Mouse (Mus musculus): ENCODE measurements around the gene Gm17349. TPM values are rescaled to one million over a fixed set of nuclear protein-coding genes. Genes with fewer than 3 reads are reported as not detected.
"Not testable (repeated sequence)": the region's sequence is repeated elsewhere in the genome, so short reads cannot be mapped to it uniquely, and the experiment has no call there.

Gm17349 gene
- polyA plus RNA-seq, 1 experiment from 2014 or later: not detected

GRCm38 (mm10) chr15:99727039-99727438 is 21.7 kb upstream of the Gm17349 start:
- H3K4me2 ChIP-seq: peak overlapping the region; percentile 73; the same call in 1 of the 2 replicates
- peaks cover 24% of the 10 kb centered on the region for H3K36me3 ChIP-seq
- not testable (repeated sequence) for H3K9ac ChIP-seq; H3K9me3 ChIP-seq (replicated peaks); H3K27me3 ChIP-seq; H3K4me3 ChIP-seq; ATAC-seq (replicated peaks; ENCODE audit: insufficient number of reproducible peaks, insufficient read depth, low FRiP score, low read depth); H3K27ac ChIP-seq
- peaks cover 36% of the 10 kb centered on the region for H3K4me1 ChIP-seq (replicated peaks)
- whole genome bisulfite sequencing: 87% methylated on average over 4 of the region's 5 CpGs

GRCm38 (mm10) chr15:99726549-99726948 is 21.3 kb upstream of the Gm17349 start:
- 59% methylated on average over 2 of the region's 2 CpGs for WGBS
- Histone ChIP-seq H3K9me3 (replicated peaks) (0 out of 2 replicates have a peak, but pooled peaks cover 4% of the 10 kb centered on the region), H3K4me1 (replicated peaks) (peaks cover 39% of the 10 kb centered on the region), H3K4me3 (peak overlapping the region; percentile 100), H3K27me3 (no peaks in the 10 kb centered on the region), H3K36me3 (peaks cover 24% of the 10 kb centered on the region), H3K4me2 (peak overlapping the region; percentile 73), H3K9ac (peak overlapping the region; percentile 98), H3K27ac (peak overlapping the region; percentile 98; the same call in 1 of the 2 replicates)
- ATAC-seq (replicated peaks; ENCODE audit: insufficient number of reproducible peaks, insufficient read depth, low FRiP score, low read depth): no peak

- no peaks in the 10 kb centered on the region for H3K27me3 ChIP-seq
- H3K9me3 ChIP-seq (replicated peaks): 0 out of 2 replicates have a peak, but pooled peaks cover 4% of the 10 kb centered on the region
- under 1% methylated on average over 66 of the region's 68 CpGs for WGBS
- peak within 1 kb of the TSS; percentile 98 for H3K27ac ChIP-seq
- peak; percentile 91 for ATAC-seq (replicated peaks; ENCODE audit: insufficient number of reproducible peaks, insufficient read depth, low FRiP score, low read depth)
- peaks cover 39% of the 10 kb centered on the region for H3K4me1 ChIP-seq (replicated peaks)
- peak within 1 kb of the TSS; percentile 98 for H3K9ac ChIP-seq
- H3K4me3 ChIP-seq: peak within 1 kb of the TSS; percentile 100
- peaks cover 24% of the 10 kb centered on the region for H3K36me3 ChIP-seq
- peak within 1 kb of the TSS; percentile 73 for H3K4me2 ChIP-seq
Measured at GRCm38 (mm10) chr15:99725341-99726155, 20.3 kb upstream of the Gm17349 start, which contains the start of gene Cox14. TSS of gene Cox14 (plus strand) at chr15:99725618.

- peak overlapping the region; percentile 59 for H3K9ac ChIP-seq
- peaks cover 39% of the 10 kb centered on the region for H3K4me1 ChIP-seq (replicated peaks)
- 0 out of 2 replicates have a peak, but pooled peaks cover 4% of the 10 kb centered on the region for H3K9me3 ChIP-seq (replicated peaks)
- peaks cover 21% of the 10 kb centered on the region for H3K36me3 ChIP-seq
- H3K4me3 ChIP-seq: peak overlapping the region; percentile 100
- peak; percentile 50 for ATAC-seq (replicated peaks; ENCODE audit: insufficient number of reproducible peaks, insufficient read depth, low FRiP score, low read depth)
- WGBS: 5% methylated on average over 16 of the region's 16 CpGs
- peak overlapping the region; percentile 73 for H3K4me2 ChIP-seq
- peak overlapping the region; percentile 97 for H3K27ac ChIP-seq
- H3K27me3 ChIP-seq: no peaks in the 10 kb centered on the region
Measured at GRCm38 (mm10) chr15:99724292-99725021, 19.2 kb upstream of the Gm17349 start.

GRCm38 (mm10) chr15:99723515-99724291 is 18.4 kb upstream of the Gm17349 start:
- H3K9me3 ChIP-seq (replicated peaks): no peaks in the 10 kb centered on the region
- peak overlapping the region; percentile 73 for H3K4me2 ChIP-seq

GRCm38 (mm10) chr15:99723120-99723514 is 17.8 kb upstream of the Gm17349 start:
- Histone ChIP-seq H3K4me3 (peak overlapping the region; percentile 100), H3K4me1 (replicated peaks) (peaks cover 39% of the 10 kb centered on the region), H3K36me3 (peaks cover 8% of the 10 kb centered on the region), H3K9ac (peak overlapping the region; percentile 59; the same call in 1 of the 2 replicates), H3K27me3 (no peaks in the 10 kb centered on the region), H3K4me2 (peak overlapping the region; percentile 73), H3K27ac (peak overlapping the region; percentile 97), H3K9me3 (replicated peaks) (no peaks in the 10 kb centered on the region)
- no peak for ATAC-seq (replicated peaks; ENCODE audit: insufficient number of reproducible peaks, insufficient read depth, low FRiP score, low read depth)
- 54% methylated on average over 10 of the region's 10 CpGs for WGBS

More at GRCm38 (mm10) chr15:99723515-99724291, 18.4 kb upstream of the Gm17349 start:
- Histone ChIP-seq H3K36me3 (peaks cover 14% of the 10 kb centered on the region), H3K9ac (peak overlapping the region; percentile 59), H3K27ac (peak overlapping the region; percentile 97), H3K27me3 (no peaks in the 10 kb centered on the region), H3K4me1 (replicated peaks) (peaks cover 39% of the 10 kb centered on the region), H3K4me3 (peak overlapping the region; percentile 100)
- WGBS: 12% methylated on average over 11 of the region's 11 CpGs
- ATAC-seq (replicated peaks; ENCODE audit: insufficient number of reproducible peaks, insufficient read depth, low FRiP score, low read depth): 0 out of 2 replicates have a peak, but pooled peaks have one; percentile 7

- Histone ChIP-seq H3K9me3 (replicated peaks) (no peaks in the 10 kb centered on the region), H3K4me1 (replicated peaks) (peaks cover 46% of the 10 kb centered on the region), H3K27me3 (no peaks in the 10 kb centered on the region), H3K27ac (no peak overlapping the region), H3K4me2 (no peak overlapping the region), H3K9ac (no peak overlapping the region), H3K4me3 (no peak overlapping the region), H3K36me3 (no peaks in the 10 kb centered on the region)
- ATAC-seq (replicated peaks; ENCODE audit: insufficient number of reproducible peaks, insufficient read depth, low FRiP score, low read depth): no peak
- 80% methylated on average over 25 of the region's 25 CpGs for WGBS
Measured at GRCm38 (mm10) chr15:99721921-99722743, 16.8 kb upstream of the Gm17349 start.

- ATAC-seq (replicated peaks; ENCODE audit: insufficient number of reproducible peaks, insufficient read depth, low FRiP score, low read depth): no peak
- Histone ChIP-seq H3K9me3 (replicated peaks) (no peaks in the 10 kb centered on the region), H3K4me3 (no peak overlapping the region), H3K27me3 (no peaks in the 10 kb centered on the region), H3K4me1 (replicated peaks) (peaks cover 58% of the 10 kb centered on the region), H3K4me2 (no peak overlapping the region), H3K9ac (no peak overlapping the region), H3K36me3 (no peaks in the 10 kb centered on the region), H3K27ac (no peak overlapping the region)
- WGBS: 76% methylated on average over 8 of the region's 8 CpGs
Measured at GRCm38 (mm10) chr15:99719865-99720264, 14.6 kb upstream of the Gm17349 start.

- H3K4me3 ChIP-seq: no peak overlapping the region
- no peaks in the 10 kb centered on the region for H3K9me3 ChIP-seq (replicated peaks)
- no peaks in the 10 kb centered on the region for H3K27me3 ChIP-seq
- no peak for ATAC-seq (replicated peaks; ENCODE audit: insufficient number of reproducible peaks, insufficient read depth, low FRiP score, low read depth)
- 89% methylated on average over 9 of the region's 9 CpGs for WGBS
- H3K4me2 ChIP-seq: no peak overlapping the region
- peaks cover 1% of the 10 kb centered on the region; the same call in 1 of the 2 replicates for H3K36me3 ChIP-seq
- H3K9ac ChIP-seq: no peak overlapping the region
- peaks cover 55% of the 10 kb centered on the region for H3K4me1 ChIP-seq (replicated peaks)
- H3K27ac ChIP-seq: no peak overlapping the region
Measured at GRCm38 (mm10) chr15:99718461-99719021, 13.3 kb upstream of the Gm17349 start.
